Mouse (Mus musculus) forebrain, embryonic 10.5 days (tissue): ENCODE data around the gene Psma1. TPM values are rescaled to one million over a fixed set of nuclear protein-coding genes. Genes with fewer than 3 reads are reported as not detected.

Experiments used
- DNase-seq: peaks from one replicate; pipeline ENCODE4 v3.0.0-alpha.2; 2017; ENCODE audit warnings: low spot score; ENCODE audit errors: extremely low spot score
- H3K27ac ChIP-seq: fragments of 300-500 bp; sonication (generic); 2 replicates; pipeline ENCODE4 v1.5.1; 2016; ENCODE audit warnings: mild to moderate bottlenecking
- H3K27me3 ChIP-seq: fragments of 300-500 bp; sonication (generic); 2 replicates; pipeline ENCODE4 v1.6.1; 2016; ENCODE audit warnings: mild to moderate bottlenecking; ENCODE audit not compliant: poor library complexity, severe bottlenecking
- H3K36me3 ChIP-seq: fragments of 300-500 bp; sonication (generic); replicated peaks from 2 replicates; pipeline ENCODE4 v1.6.1; 2016; ENCODE audit warnings: mild to moderate bottlenecking, moderate library complexity
- H3K4me1 ChIP-seq: fragments of 300-500 bp; sonication (generic); 2 replicates; pipeline ENCODE4 v1.6.1; 2016
- H3K4me3 ChIP-seq: fragments of 300-500 bp; sonication (generic); 2 replicates; pipeline ENCODE4 v1.5.1; 2016; ENCODE audit warnings: mild to moderate bottlenecking, moderate library complexity
- H3K9me3 ChIP-seq: fragments of 300-500 bp; sonication (generic); 2 replicates; pipeline ENCODE4 v1.6.1; 2016; ENCODE audit warnings: mild to moderate bottlenecking, moderate library complexity
- WGBS: fragments of 180-500 bp; shearing (Covaris S2); methylation state at CpG from one replicate; pipeline ENCODE4 v1.1.7; 2016; 5-methylcytosine and 5-hydroxymethylcytosine counted together
- polyA plus RNA-seq: library from polyadenylated mRNA; unstranded; fragments of >200 nt; fragmentation: Nextera tagmentation; extraction: Ambion mirVana; gene quantifications from 2 replicates; pipeline ENCODE4 v1.2.1, GENCODE M21; 2016

The Psma1 gene
- 514 and 531 TPM in 2 replicates for polyA plus RNA-seq

DNA sequence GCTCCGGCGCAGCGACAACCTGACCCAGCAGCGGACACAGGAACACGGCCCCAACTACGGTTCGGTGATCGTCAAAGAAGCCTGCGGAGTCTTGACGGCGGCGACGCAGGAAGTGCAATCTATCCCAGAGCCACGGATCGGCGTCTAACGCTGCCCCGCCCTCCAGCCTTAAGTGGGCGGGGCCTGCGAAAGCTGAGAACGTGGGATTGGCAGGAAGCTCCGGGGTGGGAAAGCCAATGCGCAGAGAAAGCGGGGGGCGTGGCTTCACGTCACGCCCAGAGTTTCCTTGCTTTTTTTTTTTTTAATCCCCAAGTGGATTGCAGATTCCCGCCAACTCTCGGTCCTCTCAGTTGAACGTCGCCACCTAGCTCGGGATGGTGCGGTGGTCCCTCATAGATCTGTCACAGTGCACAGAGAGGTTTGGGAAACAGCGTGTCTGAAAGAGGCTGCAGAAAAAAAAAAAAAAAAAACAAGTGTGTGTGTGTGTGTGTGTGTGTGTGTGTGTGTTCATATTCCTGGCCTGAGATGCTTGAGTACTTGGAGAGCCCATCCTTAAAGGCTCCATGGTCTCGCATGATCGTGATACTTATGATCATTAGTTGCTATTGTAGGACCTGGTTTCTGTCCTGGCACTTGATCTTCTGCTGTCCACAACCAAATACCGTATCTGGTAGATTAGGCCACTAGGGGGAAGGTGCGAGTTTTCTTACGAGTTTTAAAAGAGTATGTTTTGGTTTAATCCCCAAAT is at the start of gene Psma1:
TSS of gene Psma1 (minus strand) at position 114 of the 748 bp plus-strand sequence.
- peak; percentile 94 for DNase-seq
- H3K27me3 ChIP-seq = no peaks in the 10 kb centered on the region
- H3K9me3 ChIP-seq = no peaks in the 10 kb centered on the region
- peak within 1 kb of the TSS; percentile 90 for H3K27ac ChIP-seq
- peaks cover 19% of the 10 kb centered on the region for H3K4me1 ChIP-seq
- peak within 1 kb of the TSS; percentile 93 for H3K4me3 ChIP-seq
- whole genome bisulfite sequencing = 2% methylated on average over 39 of the region's 39 CpGs
- H3K36me3 ChIP-seq = peaks cover 32% of the 10 kb centered on the region

DNA sequence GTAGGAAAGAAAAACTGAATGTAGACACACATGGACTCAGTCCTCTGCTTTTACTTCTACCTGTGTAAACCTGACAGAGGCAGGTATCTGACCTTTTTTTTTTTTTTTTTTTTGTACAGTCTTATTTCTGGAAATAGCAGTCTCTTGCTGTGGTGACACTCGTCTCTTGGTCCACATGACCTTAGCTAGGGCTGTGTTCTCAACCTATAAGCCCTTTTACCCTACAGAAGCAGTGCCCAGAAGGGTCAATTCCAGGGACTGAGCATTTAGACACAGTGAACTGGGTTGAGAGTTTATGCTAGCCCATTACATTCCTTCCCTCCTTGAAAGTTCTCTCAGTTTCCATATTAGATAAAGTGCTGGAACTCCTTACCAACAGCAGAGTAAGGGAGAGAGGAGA is 47.6 kb upstream of the Psma1 start:
- 68% methylated on average over 1 of the region's 1 CpGs for WGBS
- peaks cover 13% of the 10 kb centered on the region for H3K4me1 ChIP-seq
- H3K4me3 ChIP-seq = no peak overlapping the region
- H3K27ac ChIP-seq = no peak overlapping the region
- no peaks in the 10 kb centered on the region for H3K27me3 ChIP-seq
- DNase-seq = no peak
- no peaks in the 10 kb centered on the region for H3K36me3 ChIP-seq
- no peaks in the 10 kb centered on the region for H3K9me3 ChIP-seq

DNA sequence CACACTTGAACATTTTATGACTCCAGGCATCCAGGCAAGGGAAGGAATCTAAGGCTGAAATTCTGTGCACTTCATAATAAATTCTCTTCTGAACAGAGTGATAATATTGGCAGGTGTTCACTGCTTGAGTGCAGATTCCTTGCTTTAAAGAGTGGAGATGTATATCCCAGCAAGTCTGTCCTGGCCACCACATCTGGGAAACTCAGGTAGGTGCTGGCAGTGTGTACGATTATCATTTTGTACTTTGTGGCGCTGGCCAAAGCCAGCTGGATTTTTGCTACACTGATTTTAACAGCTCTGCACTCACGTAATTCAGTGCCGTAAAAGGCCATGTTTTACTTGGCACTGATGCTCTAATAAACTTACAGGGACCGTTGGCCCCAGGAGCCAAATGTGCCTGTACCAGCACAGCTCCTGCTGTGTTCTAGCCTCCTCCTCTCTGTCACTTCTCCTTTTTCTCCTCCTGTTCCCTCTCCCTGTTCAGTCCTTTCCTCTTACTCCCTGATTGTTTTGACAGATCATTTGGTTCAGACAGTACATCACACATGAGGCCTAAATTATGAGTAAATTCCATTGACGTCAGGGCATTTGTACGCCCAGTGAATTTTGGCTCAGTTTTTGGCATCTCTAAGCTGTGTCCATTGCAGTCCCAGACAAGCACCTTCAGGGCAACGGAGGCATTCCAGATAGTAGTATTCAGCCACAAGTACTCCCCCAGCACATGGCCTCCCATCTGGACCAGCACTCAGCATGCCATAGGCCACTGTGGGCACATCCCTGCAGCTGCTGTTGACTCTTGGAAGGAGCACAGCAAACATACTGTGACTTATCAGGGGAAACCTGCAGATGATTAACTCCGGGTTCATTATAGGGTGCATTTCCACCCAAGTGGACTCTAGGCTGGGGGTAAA is 46.9 kb upstream of the Psma1 start:
- H3K4me3 ChIP-seq = no peak overlapping the region
- H3K36me3 ChIP-seq = no peaks in the 10 kb centered on the region
- H3K4me1 ChIP-seq = peaks cover 13% of the 10 kb centered on the region
- H3K27ac ChIP-seq = no peak overlapping the region
- 86% methylated on average over 9 of the region's 9 CpGs for WGBS
- H3K9me3 ChIP-seq = no peaks in the 10 kb centered on the region
- H3K27me3 ChIP-seq = peaks cover 7% of the 10 kb centered on the region
- no peak for DNase-seq

DNA sequence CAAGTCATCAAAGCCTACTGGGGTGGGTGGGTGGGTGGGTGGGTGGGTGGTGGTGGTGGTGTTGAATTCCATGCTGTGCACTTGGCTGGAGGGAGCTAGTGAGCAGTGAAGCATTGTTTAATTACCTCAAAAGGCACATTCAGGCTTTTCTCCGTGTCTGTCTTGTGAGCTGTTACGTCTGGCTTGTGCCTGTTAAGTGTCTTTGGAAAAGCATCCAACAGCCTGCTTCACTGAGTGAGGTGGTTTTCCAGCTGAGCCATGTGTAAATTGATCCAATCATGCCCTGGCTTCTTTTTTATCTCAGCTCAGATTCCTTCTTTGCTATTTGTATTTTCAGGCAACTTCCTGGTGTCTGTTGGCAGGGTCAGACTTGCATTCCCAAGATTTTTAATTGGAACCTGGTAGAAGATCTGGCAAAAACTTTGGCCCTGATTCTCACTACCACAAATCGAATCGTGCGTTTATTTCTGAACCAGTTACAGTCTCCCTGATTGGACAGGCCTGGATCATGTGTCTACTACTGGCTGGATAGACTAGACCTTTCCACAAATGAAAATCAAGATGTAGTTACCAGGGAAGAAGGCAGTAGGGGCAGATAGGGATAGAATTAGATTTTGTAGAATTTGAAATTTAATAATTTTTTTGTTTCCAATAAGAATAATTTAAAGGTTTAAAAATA is 45.9 kb upstream of the Psma1 start:
- Histone ChIP-seq H3K9me3 (no peaks in the 10 kb centered on the region), H3K27me3 (peaks cover 16% of the 10 kb centered on the region), H3K27ac (no peak overlapping the region), H3K4me1 (peaks cover 13% of the 10 kb centered on the region), H3K36me3 (no peaks in the 10 kb centered on the region), H3K4me3 (no peak overlapping the region)
- DNase-seq = no peak
- 53% methylated on average over 5 of the region's 5 CpGs for WGBS

DNA sequence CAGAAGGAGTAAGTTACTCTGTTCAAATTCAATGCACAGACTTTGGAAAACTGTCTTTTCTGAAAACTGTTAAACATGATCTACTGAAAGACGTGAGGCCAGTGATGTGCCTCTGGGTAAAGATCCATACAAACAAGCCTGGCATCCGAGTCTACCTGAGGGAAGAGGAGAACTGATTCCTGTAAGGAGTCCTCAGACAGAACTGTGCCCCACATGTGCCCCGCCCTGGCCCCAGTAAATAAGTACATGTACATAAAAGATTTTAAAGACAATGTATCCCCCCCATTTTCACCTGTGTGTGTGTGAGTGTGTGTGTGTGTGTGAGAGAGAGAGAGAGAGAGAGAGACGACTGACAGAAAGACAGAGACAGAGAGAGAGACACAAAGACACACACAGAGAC is 42.0 kb upstream of the Psma1 start:
- Histone ChIP-seq H3K36me3 (no peaks in the 10 kb centered on the region), H3K4me3 (no peak overlapping the region), H3K9me3 (no peaks in the 10 kb centered on the region), H3K27me3 (peaks cover 43% of the 10 kb centered on the region), H3K27ac (no peak overlapping the region), H3K4me1 (peaks cover 19% of the 10 kb centered on the region)
- no peak for DNase-seq
- 86% methylated on average over 4 of the region's 4 CpGs for WGBS

DNA sequence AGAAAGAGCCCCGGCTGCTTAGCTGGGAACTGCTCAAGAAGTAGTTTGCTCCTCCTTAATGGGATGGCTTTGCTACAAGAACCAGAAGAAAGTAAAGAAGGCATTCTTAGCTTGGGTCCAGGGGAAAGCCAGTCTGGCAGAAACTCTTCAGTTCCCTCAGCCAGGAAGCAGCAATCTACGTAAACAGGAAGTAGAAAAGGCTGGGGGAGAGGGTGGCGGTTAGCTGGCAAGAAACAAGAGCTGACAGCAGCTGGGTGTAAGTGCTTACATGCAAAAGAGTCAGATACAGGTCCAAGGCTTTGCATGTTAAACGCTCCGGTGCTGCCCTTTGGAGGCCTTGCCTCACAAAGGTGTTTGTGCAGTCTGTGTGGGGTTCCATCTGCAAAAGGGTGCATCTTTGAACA is 41.5 kb upstream of the Psma1 start:
- no peak overlapping the region for H3K4me3 ChIP-seq
- WGBS = 76% methylated on average over 5 of the region's 5 CpGs
- H3K27me3 ChIP-seq = peaks cover 48% of the 10 kb centered on the region
- H3K27ac ChIP-seq = no peak overlapping the region
- no peaks in the 10 kb centered on the region for H3K9me3 ChIP-seq
- H3K36me3 ChIP-seq = no peaks in the 10 kb centered on the region
- DNase-seq = no peak
- H3K4me1 ChIP-seq = peaks cover 16% of the 10 kb centered on the region

DNA sequence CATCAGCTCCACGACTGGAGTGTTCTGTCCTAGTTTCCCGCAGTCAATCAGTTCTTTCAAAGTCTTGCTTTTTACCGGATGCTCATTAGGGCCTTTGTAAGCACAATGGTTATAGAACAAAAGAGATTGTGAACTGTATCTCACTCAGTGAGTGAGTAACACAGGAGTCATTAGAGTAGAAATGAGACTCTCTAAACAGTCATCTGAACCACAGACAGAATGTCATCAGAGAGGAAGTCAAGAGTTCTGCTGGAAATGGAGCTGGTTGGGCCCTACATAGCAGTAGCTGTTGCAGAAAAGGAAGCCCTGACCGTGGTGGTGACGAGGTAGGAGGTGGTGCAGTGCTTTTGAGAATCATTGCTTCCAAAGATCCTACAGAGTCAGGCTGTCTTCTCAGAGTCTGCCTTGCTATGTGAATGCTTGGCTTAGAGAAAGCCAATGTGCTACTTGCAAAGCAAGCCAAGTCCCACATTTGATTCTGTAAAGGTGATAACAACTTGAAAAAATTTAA is 40.5 kb upstream of the Psma1 start:
- 51% methylated on average over 5 of the region's 5 CpGs for WGBS
- Histone ChIP-seq H3K27ac (no peak overlapping the region), H3K4me3 (no peak overlapping the region), H3K9me3 (no peaks in the 10 kb centered on the region), H3K4me1 (peaks cover 9% of the 10 kb centered on the region), H3K36me3 (no peaks in the 10 kb centered on the region), H3K27me3 (peaks cover 57% of the 10 kb centered on the region)
- DNase-seq = no peak

DNA sequence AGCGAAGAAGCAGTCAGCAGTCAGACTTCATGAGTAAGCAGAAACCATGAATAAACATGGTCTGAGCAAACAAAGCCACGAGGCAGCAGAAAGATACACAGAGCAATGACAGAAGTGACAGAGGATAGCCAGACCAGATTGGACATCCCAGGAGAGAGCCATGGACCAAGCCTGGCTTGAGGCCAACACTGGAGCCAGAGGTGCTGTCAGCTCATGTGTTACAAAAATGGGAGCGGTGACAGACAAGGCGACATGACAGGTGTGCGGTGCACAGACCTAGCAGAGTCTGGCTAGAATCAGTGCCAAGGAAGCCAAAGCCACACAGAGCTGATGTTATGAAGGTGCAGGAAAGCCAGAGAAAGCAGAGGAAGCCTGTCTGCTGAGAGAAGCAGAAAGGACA is 35.3 kb upstream of the Psma1 start:
- 90% methylated on average over 5 of the region's 5 CpGs for WGBS
- Histone ChIP-seq H3K4me3 (no peak overlapping the region), H3K27ac (no peak overlapping the region), H3K4me1 (peaks cover 1% of the 10 kb centered on the region; the same call in 1 of the 2 replicates), H3K27me3 (peaks cover 50% of the 10 kb centered on the region), H3K36me3 (no peaks in the 10 kb centered on the region), H3K9me3 (no peaks in the 10 kb centered on the region)
- DNase-seq = no peak

DNA sequence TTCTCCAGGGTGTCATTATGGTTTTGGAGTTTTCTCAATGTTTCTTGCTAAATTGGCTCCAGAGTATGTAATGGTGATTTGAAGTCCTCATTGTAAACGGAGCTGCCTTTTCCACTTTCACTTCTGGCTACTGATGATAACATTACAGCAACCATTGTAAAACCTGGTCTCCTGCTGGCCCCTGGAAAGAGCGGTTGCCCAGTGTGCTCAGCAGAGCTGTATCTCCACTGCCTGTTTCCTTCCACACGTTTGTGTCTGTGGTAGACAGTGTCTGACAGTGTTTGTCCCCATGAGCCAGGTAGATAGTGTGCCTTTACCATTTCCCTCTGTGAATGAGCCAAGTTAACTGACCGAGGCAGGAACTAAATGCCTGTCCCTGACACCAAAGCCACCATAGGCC is 33.1 kb upstream of the Psma1 start:
- Histone ChIP-seq H3K4me3 (no peak overlapping the region), H3K36me3 (no peaks in the 10 kb centered on the region), H3K4me1 (no peaks in the 10 kb centered on the region), H3K9me3 (no peaks in the 10 kb centered on the region), H3K27me3 (peaks cover 34% of the 10 kb centered on the region), H3K27ac (no peak overlapping the region)
- WGBS = 71% methylated on average over 4 of the region's 4 CpGs
- no peak for DNase-seq

DNA sequence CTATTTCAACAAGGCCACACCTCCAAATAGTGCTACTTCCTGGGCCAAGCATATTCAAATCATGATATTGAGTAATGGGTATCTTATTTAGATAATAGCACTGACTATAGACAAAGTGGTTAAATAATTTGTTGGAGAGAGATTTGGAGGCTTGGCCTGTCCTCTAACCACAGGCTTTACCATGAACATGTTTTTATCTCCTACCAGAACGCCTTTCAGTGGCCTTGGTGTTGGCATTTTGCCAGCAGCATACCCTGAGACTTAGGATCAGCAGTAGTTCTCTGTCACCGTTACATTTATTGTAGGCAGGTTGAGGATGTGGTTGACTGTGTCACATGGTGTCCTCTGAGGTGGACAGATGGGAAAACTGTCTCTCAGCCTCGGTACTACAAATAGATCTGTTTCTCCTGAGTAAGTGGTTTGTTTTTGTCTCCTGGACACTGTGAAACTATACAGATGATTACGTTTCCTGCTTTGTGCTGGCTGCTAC is 25.4 kb upstream of the Psma1 start:
- no peaks in the 10 kb centered on the region for H3K36me3 ChIP-seq
- H3K4me3 ChIP-seq = no peak overlapping the region
- no peak overlapping the region for H3K27ac ChIP-seq
- no peaks in the 10 kb centered on the region for H3K9me3 ChIP-seq
- no peaks in the 10 kb centered on the region for H3K27me3 ChIP-seq
- peaks cover 3% of the 10 kb centered on the region; the same call in 1 of the 2 replicates for H3K4me1 ChIP-seq
- no peak for DNase-seq
- 87% methylated on average over 4 of the region's 4 CpGs for WGBS

DNA sequence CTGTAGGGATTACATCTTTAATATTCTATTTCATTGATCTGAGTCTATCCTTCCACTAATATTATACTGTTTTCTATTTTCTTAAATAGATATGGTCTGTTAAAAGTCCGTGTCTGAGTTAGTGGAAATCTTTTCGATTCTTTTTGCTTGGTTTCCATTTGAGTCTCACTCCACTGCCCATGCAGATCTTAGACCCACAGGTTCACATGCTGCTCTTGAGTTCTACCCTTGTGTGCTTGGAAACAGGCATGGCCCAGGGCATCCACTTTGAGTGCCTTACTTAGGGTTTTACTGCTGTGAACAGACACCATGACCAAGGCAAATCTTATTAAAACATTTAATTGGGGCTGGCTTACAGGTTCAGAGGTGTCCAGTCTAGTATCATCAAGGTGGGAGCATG is 24.9 kb upstream of the Psma1 start:
- Histone ChIP-seq H3K36me3 (no peaks in the 10 kb centered on the region), H3K27ac (no peak overlapping the region), H3K27me3 (no peaks in the 10 kb centered on the region), H3K9me3 (no peaks in the 10 kb centered on the region), H3K4me1 (peaks cover 3% of the 10 kb centered on the region; the same call in 1 of the 2 replicates), H3K4me3 (no peak overlapping the region)
- WGBS = 92% methylated on average over 2 of the region's 2 CpGs
- DNase-seq = no peak

DNA sequence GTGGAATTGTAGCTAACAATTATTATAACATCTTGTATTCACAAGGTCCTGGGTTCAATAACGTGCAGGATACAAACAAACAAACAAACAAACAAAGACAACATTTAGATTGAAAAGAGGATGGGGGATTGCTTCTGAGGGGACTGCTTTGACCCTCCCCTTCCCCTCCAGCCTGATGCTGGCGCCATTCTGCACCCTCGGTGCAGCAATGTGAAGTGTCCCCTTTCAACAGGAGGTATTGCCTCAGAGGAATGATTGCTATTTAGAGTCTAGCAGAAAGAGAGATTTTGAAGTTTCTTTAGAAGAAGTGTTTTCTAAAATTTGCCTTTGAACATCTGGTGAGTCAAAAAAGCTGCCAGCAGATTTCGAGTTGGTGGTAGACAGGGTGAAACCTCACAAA is 23.3 kb upstream of the Psma1 start:
- 79% methylated on average over 4 of the region's 4 CpGs for WGBS

More for the DNA sequence above, 23.3 kb upstream of the Psma1 start:
- no peak overlapping the region for H3K4me3 ChIP-seq
- no peaks in the 10 kb centered on the region for H3K27me3 ChIP-seq
- no peak overlapping the region for H3K27ac ChIP-seq
- no peak for DNase-seq
- peaks cover 3% of the 10 kb centered on the region; the same call in 1 of the 2 replicates for H3K4me1 ChIP-seq
- H3K9me3 ChIP-seq = no peaks in the 10 kb centered on the region
- no peaks in the 10 kb centered on the region for H3K36me3 ChIP-seq
